Mouse (Mus musculus): Measurements from ENCODE around the gene Hsph1. TPM values are rescaled to one million over a fixed set of nuclear protein-coding genes. Genes with fewer than 3 reads are reported as not detected.

Hsph1 gene
- polyA plus RNA-seq (2015; fragmentation: Nextera tagmentation; extraction: Ambion mirVana), result 12.8 and 18.1 TPM in 2 replicates

DNA sequence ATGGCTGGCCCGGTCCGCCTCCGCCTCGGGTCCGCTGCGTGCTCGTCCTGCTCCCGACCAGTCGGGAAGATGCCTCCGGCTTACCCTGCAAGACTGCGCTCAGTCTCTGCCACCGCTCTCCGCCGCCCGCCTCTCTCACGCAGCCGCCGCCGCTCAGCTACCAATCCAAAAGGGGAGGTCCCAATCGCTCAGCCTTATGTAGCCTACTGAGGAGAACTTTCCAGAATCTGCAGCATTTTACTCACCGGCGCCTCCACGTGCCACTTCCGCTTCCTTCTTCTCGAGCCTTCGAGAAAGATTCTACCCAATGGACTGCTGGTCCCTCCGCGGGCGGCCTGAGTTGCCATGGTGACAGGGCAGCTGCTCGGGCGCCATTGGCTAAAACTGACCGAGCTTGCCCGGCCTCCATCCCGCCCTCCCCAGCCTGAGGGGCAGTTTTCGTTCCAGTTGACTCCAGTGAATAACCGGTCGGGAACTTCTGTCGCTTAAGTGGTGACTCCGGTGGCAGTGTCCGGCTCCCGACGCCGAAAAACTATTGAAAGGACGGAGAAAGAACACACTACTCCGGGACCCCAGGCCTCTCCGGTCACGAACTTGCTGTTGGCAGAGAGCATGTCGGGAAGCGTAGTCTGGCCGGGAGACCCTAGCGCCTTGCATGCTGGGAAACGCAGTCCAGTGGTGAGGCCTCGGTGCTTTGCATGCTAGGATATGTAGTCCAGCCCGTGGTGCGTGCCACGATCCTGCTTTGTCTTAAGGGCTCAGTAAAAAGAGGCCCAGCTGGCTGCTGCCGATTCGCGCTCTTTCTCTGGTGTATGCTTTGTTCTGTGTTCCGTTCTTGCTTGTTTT lies at the start of gene Hsph1:
Hsph1 (minus strand) TSS at position 302 of the 846 bp plus-strand sequence.

DNA sequence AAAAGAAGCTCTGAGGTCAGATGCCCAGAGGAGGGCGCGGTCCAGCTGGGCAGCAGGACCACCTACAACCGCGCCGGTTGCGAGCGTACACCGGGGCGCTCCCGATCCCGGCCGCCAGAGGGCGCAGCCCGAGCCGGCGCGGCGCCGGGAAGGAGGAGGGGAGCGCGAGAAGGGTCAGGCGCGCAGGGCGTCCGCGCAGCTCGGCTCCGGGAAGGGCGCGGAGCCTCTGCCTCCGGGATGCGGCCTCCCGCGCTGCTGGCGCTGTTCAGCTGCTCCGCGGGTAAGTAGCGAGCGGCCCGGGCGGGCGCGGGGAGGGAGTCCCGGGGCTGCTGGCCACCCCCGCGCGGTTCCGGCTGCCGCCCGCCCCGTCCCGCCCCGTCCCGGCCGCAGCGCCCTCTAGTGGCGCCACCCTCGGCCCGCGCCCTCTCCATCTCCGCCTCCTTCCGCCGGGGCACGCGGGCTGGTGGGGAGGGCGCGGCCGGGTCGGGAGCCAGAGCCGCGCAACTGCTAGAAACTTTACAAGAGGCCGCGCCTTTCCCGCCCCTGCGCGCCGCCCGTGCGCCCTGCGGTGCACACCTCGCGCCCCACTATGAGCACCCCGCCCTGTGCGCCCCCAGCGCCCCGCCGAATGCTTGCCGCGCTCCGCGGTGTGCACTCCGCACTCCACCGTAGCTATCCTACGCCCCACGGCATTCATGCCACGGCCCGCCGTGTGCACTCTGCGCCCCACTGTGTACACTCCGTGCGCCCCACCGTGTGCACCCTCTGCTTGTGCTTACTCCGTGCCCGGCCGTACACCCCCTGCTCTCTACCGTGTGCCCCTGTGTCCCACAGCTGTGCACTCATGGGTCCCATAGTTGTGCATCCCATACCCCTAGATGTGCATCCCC lies 42.2 kb upstream of the Hsph1 start, which contains the start of gene B3glct:
B3glct (plus strand) TSS at position 131 of the 890 bp plus-strand sequence.

Other genes starting within 250 kb of the Hsph1 start
- 3.9 TPM in 2 replicates for gene Medag, start 224.6 kb downstream of the Hsph1 start, polyA plus RNA-seq (2015; fragmentation: Nextera tagmentation; extraction: Ambion mirVana)
- gene Tex26, start 196.7 kb downstream of the Hsph1 start, polyA plus RNA-seq (2015; fragmentation: Nextera tagmentation; extraction: Ambion mirVana), result 0.50 and 0.76 TPM in 2 replicates
- gene Wdr95, start 107.7 kb downstream of the Hsph1 start, polyA plus RNA-seq (2015; fragmentation: Nextera tagmentation; extraction: Ambion mirVana), result 0.14 TPM in 1 of 2 replicates, not detected in the other
- 8.5 and 12.0 TPM in 2 replicates for gene B3glct, start 41.9 kb upstream of the Hsph1 start, polyA plus RNA-seq (2015; fragmentation: Nextera tagmentation; extraction: Ambion mirVana)

Data from adrenal gland, postnatal 0 days (tissue).